Mouse (Mus musculus) right cerebral cortex, adult 2 months (tissue): ENCODE results near the gene Gm10306.

Experiments used
- DNase-seq, 2 experiments: peaks; one replicate each; pipeline ENCODE4 v3.0.0; 2021 to 2022; ENCODE audit warnings: low spot score in 2 of 2

Gene Gm10306

GRCm38 (mm10) chr4:94556265-94557054, at the start of gene Gm10306, which contains the start of gene Caap1:
Gm10306 (plus strand) TSS chr4:94556546.
Caap1 (minus strand) TSS chr4:94556796.
- DNase-seq: peak; percentile 94

GRCm38 (mm10) chr4:94515366-94515765, 41.0 kb upstream of the Gm10306 start:
- no peak for DNase-seq

DNA sequence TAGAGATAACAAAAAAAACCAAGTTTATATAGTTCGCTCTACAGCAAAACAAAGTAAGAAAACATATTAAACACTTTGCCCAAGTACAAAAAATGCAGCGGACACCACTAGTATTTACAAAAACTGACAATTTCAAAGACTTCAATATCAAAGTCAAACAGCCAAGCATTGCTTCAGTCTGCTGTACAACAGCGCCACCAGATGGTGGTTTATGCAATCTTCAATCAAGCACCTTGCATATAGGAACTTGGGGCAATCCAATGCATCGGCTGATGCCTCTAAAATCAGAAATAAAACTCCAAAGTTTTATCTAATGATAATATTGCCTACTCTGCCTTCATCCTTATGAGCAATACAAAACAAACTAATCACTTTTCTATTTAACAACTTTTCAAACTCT, 38.7 kb upstream of the Gm10306 start:
- DNase-seq: peak; percentile 47 to 65

- no peak for DNase-seq
Measured at GRCm38 (mm10) chr4:94523321-94523720, 33.0 kb upstream of the Gm10306 start.

- DNase-seq: no peak
Measured at GRCm38 (mm10) chr4:94529448-94529847, 26.9 kb upstream of the Gm10306 start.

DNA sequence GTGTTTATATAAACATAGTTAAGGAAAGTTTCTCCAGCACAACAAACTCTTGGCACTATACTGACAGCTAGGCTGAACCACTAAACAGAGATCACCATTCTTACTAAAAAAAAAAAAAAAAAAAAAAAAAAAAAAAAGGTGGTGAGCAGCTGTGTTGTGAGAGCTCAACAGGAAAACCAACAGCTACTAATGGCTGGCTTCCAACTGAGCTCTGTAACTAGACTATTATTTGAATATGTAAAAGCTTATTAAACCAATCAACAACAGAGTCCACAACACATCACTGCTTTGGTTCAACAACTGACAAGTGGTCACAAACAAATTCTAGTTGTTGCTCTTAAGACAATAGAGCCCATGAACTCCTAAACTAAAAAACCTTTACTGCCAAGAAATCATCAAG, 23.1 kb upstream of the Gm10306 start:
- no peak for DNase-seq

DNA sequence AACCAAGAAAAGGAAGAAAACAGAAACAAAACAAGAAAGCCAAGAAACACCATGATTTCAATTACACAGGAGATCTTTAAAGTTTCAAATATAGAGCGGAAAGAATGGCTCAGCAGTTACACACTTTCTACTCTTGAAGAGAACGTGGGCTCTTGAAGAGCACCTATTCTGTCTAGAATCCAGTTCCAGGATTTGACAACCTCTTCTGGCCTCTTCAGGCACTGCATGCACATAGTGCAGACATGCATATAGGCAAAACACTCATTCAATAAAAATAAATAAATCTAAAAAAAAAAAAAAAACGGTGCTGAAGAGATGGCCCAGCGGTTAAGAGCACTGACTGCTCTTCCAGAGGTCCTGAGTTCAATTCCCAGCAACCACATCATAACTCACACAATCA, 13.3 kb upstream of the Gm10306 start:
- DNase-seq: no peak

GRCm38 (mm10) chr4:94544321-94544720, 12.0 kb upstream of the Gm10306 start:
- no peak for DNase-seq

DNA sequence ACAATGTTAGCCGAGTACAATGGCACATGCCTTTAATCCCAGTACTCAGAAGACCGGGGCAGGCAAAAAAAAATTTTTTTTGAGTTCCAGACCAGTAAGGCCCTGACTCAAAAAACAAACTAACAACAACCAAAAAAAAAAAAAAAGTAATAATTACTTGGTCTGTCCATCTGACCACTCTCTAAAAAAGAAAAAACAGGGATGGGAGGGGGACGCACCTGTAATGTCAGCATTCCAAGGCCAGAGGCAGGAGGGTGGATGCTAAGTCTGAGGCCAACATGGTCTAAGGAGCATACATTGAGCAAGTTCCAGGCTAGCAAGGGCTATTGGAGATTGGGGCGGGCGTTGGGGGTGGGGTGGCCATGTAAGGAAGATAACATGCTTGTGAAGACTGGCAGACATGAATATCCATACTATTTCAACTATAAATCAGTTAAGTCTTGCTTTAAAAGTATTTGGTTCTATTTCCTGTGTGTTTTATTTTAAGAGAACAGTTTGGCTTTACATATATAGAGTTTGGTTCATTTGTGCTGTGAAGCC, 1.3 kb upstream of the Gm10306 start:
- DNase-seq: no peak

DNA sequence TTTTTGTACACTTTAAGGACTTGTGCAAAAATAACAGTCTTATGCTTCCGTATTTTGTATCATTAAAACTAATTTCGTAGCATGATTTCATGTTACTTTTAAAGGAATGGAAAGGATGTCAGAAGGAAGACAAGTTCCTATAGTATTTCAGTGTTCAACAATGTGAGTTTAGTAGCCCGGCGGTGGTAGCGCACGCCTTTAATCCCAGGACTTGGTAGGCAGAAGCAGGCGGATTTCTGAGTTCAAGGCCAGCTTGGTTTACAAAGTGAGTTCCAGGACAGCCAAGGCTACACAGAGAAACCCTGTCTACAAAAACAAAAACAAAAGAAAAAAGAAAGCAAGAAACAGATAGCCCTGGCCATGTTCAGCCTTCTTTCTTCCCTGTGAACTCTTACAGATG, 799 bp downstream of the Gm10306 start:
- DNase-seq: no peak

GRCm38 (mm10) chr4:94559266-94559665, 2.9 kb downstream of the Gm10306 start:
- no peak for DNase-seq

- no peak for DNase-seq
Measured at GRCm38 (mm10) chr4:94560316-94560715, 4.0 kb downstream of the Gm10306 start.

DNA sequence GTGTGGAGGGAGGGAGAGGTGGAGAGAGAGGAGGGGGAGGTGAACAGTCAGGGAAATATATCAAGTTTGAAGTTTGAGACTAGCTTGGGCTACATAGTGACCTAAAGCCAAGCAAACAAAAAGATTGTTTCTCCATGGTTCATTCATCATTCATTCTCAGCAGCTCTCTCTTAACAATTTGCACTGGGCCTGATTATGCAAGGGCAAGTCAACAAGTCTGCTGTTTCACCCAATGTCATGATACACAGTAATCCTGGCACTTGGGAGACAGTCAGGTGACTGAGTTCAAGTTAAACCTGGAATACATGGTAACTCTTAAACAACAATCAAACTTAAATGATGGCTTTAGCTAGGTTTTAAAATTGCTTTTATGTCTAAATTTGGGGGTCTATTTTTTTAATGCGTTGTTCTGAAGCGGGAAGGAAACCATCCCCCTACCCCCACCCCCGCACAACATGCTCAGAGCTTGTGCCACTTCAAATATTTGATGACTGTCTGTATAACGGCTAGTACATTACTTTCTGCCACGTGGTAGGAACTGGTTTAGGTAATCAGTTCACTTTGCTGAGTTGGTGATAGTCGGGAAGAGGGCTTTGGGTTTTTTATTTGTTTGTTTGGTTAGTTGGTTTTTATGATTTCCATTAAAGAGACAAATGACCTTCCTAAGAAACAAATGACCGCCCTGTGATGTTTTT, 5.8 kb downstream of the Gm10306 start:
- no peak for DNase-seq

DNA sequence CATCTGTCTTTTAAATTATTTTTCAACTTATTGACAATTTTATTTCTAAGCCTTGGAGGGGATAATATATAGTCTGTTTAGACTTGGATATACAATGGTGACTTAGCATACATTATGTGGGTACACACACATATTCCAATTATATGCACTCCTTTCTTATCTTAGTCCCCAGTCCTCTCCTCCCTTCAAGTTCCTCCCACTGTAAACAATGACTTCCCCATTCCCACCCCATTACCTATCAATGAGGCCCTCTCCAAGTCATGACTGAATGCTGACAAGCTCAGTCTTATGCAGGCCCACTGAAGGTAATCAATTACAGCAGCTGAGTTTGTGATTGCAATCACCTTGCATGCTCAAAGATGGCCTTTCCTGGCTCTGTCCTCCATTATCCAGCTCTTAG, 8.0 kb downstream of the Gm10306 start:
- DNase-seq: no peak

GRCm38 (mm10) chr4:94572677-94573076, 16.3 kb downstream of the Gm10306 start:
- no peak for DNase-seq

GRCm38 (mm10) chr4:94591765-94592381, 35.5 kb downstream of the Gm10306 start:
- DNase-seq: no peak

DNA sequence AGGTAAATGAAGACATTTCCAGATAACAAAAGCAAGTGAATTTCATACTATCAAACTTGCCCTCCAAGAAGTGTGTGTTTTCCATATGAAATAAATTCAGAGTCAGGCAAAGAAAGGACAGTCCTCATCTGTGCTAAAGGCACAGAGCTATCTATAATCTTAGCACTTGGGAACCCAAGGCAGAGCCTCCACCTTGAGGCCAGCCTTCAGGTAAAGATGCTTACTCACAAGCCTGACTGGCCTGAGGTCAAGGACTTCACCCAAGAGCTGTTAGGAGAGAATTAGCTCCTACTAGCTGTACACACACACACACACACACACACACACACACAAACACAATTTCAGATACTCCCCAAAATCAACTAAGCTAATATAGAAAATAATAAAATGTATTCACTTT, 36.4 kb downstream of the Gm10306 start:
- no peak for DNase-seq

- DNase-seq: no peak
Measured at GRCm38 (mm10) chr4:94601395-94601794, 45.0 kb downstream of the Gm10306 start.

GRCm38 (mm10) chr4:94602496-94603030, 46.2 kb downstream of the Gm10306 start:
- no peak for DNase-seq

GRCm38 (mm10) chr4:94603031-94603629, 46.8 kb downstream of the Gm10306 start, which contains the start of gene Plaa:
Plaa (minus strand) TSS chr4:94603244.
- DNase-seq: peak; percentile 95 to 97

DNA sequence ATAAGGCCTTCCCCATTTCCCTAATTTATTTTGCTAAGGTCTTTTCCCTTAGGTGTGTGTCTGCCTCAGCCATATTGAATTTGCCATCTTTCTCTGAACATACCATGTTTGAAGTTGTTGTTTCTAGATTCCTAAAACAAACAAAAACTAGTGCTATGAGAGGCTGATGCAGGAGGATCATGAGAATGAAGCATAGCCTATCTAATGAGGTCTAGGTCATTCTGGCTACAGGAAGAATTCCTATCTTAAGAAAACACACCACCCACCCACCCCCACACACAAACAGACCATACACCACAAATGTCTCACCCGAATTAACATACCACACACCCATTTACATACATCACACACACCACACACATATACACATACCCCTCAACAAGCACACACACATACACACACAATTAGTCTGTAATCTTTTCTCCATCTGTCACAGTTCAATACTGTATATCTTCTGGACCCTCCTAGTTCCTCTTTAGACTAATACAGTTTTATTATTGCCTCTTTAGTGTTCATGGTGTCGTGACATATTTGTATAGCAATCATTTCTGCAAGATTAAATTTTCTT, 48.2 kb downstream of the Gm10306 start:
- DNase-seq: no peak
